In the genomic region with DNA sequence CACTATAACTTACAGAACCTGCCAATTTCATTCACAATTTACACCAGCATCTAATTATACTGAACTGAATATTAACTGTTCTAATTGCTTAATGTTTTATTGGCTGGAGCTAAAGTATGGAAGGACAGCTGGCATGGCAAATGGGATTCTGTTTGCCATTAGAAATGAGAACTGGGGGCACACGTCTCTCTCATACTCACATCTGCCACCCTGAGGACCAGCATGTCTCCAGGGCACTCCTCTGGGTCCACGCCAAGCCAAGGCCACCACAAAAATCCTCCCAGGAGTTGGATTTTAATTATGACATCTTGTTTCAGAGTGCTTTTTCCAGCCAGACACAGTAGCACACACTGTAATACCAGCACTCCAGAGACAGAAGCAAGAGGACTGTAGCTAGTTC, we compare ENCODE assay signal across 20 mouse cellular contexts. TPM values are rescaled to one million over a fixed set of nuclear protein-coding genes. Genes with fewer than 3 reads are reported as not detected.
DNase-seq lines count a peak whose midpoint lies in the region; ATAC-seq lines count a peak whose summit lies in the region.
"Had no signal": no experiment of that assay in that cellular context is flagged by ENCODE, and none has a peak within 500 bp of the region (broad histone marks: within the 10 kb centered on the region; RNA-seq: fewer than 3 reads in every experiment).

No protein-coding gene starts in this region.

- 0 out of 2 replicates have a peak overlapping the region, but pooled peaks have one; percentile 3 for H3K27ac ChIP-seq in forebrain, embryonic 16.5 days (ENCODE audit: low read length)
- H3K27ac ChIP-seq in forebrain, embryonic 11.5 days (ENCODE audit: low read depth, low read length), result no peak overlapping the region
- H3K27ac ChIP-seq in midbrain, embryonic 14.5 days (replicated peaks; ENCODE audit: low read depth, low read length), result no peak overlapping the region
- no peak overlapping the region for H3K27ac ChIP-seq in midbrain, embryonic 13.5 days
- H3K27ac ChIP-seq: embryonic facial prominence, embryonic 12.5 days; forebrain, embryonic 15.5 days; heart, adult 2 months; heart, embryonic 15.5 days; hindbrain, embryonic 13.5 days; intestine, embryonic 15.5 days had no signal

- no peak overlapping the region for H3K4me3 ChIP-seq in forebrain, embryonic 16.5 days (replicated peaks; ENCODE audit: low read length)
- no peak overlapping the region for H3K4me3 ChIP-seq in forebrain, embryonic 11.5 days (ENCODE audit: low read depth, low read length)
- H3K4me3 ChIP-seq in midbrain, embryonic 14.5 days (replicated peaks; ENCODE audit: low read depth, low read length), result no peak overlapping the region
- H3K4me3 ChIP-seq in midbrain, embryonic 13.5 days (replicated peaks), result no peak overlapping the region
- H3K4me3 ChIP-seq: embryonic facial prominence, embryonic 12.5 days; forebrain, embryonic 15.5 days; heart, adult 2 months; heart, embryonic 15.5 days; hindbrain, embryonic 13.5 days; intestine, embryonic 15.5 days had no signal

- H3K9ac ChIP-seq in forebrain, embryonic 16.5 days (replicated peaks; ENCODE audit: low read depth, low read length), result no peak overlapping the region
- H3K9ac ChIP-seq in forebrain, embryonic 11.5 days (ENCODE audit: low read length), result no peak overlapping the region
- no peak overlapping the region for H3K9ac ChIP-seq in midbrain, embryonic 14.5 days (replicated peaks; ENCODE audit: low read length)
- H3K9ac ChIP-seq in midbrain, embryonic 13.5 days (replicated peaks), result no peak overlapping the region
- H3K9ac ChIP-seq: embryonic facial prominence, embryonic 12.5 days; forebrain, embryonic 15.5 days; heart, embryonic 15.5 days; hindbrain, embryonic 13.5 days; intestine, embryonic 15.5 days had no signal

- no peaks in the 10 kb centered on the region for H3K9me3 ChIP-seq in forebrain, embryonic 16.5 days (ENCODE audit: control insufficient read depth, low read length)
- no peaks in the 10 kb centered on the region for H3K9me3 ChIP-seq in forebrain, embryonic 11.5 days (ENCODE audit: control insufficient read depth, low read length)
- no peaks in the 10 kb centered on the region for H3K9me3 ChIP-seq in midbrain, embryonic 14.5 days (ENCODE audit: control insufficient read depth, low read length)
- no peaks in the 10 kb centered on the region for H3K9me3 ChIP-seq in midbrain, embryonic 13.5 days
- H3K9me3 ChIP-seq: embryonic facial prominence, embryonic 12.5 days; forebrain, embryonic 15.5 days; heart, embryonic 15.5 days; hindbrain, embryonic 13.5 days; intestine, embryonic 15.5 days had no signal

- no peak overlapping the region for H3K4me2 ChIP-seq in forebrain, embryonic 16.5 days (ENCODE audit: low read length)
- no peak overlapping the region for H3K4me2 ChIP-seq in forebrain, embryonic 11.5 days (ENCODE audit: low read depth, low read length, severe bottlenecking)
- no peak overlapping the region for H3K4me2 ChIP-seq in midbrain, embryonic 14.5 days (ENCODE audit: low read length)
- H3K4me2 ChIP-seq in midbrain, embryonic 13.5 days (replicated peaks), result no peak overlapping the region
- H3K4me2 ChIP-seq: embryonic facial prominence, embryonic 12.5 days; forebrain, embryonic 15.5 days; heart, embryonic 11.5 days; heart, embryonic 15.5 days; hindbrain, embryonic 13.5 days; intestine, embryonic 15.5 days had no signal

- DNase-seq in adrenal gland, postnatal 10 days, result peak; percentile 59
- no peak for DNase-seq in adrenal gland, adult 2 months
- DNase-seq in forebrain, embryonic 11.5 days (ENCODE audit: low spot score), result no peak
- DNase-seq in midbrain, embryonic 14.5 days, result peak; percentile 19
- no peak for DNase-seq in kidney, adult 18-20 months
- DNase-seq: cerebellum, adult 18-20 months; cerebellum, adult 9-11 months; gastrocnemius, postnatal 14 days; heart, adult 2 months; heart, postnatal 14 days had no signal

- no peaks in the 10 kb centered on the region for H3K36me3 ChIP-seq in forebrain, embryonic 16.5 days (ENCODE audit: control insufficient read depth, insufficient read depth)
- no peaks in the 10 kb centered on the region for H3K36me3 ChIP-seq in forebrain, embryonic 11.5 days (ENCODE audit: control insufficient read depth, insufficient read depth, low read length)
- H3K36me3 ChIP-seq in midbrain, embryonic 14.5 days (ENCODE audit: control insufficient read depth, insufficient read depth, low read length), result no peaks in the 10 kb centered on the region
- H3K36me3 ChIP-seq in midbrain, embryonic 13.5 days, result no peaks in the 10 kb centered on the region
- H3K36me3 ChIP-seq: embryonic facial prominence, embryonic 12.5 days; forebrain, embryonic 15.5 days; heart, embryonic 15.5 days; hindbrain, embryonic 13.5 days; intestine, embryonic 15.5 days had no signal

- no peaks in the 10 kb centered on the region for H3K27me3 ChIP-seq in forebrain, embryonic 16.5 days (replicated peaks; ENCODE audit: control insufficient read depth, insufficient read depth, low read length)
- no peaks in the 10 kb centered on the region for H3K27me3 ChIP-seq in forebrain, embryonic 11.5 days (ENCODE audit: control insufficient read depth, insufficient read depth, low read length)
- no peaks in the 10 kb centered on the region for H3K27me3 ChIP-seq in midbrain, embryonic 14.5 days (ENCODE audit: control insufficient read depth, insufficient read depth, low read length)
- H3K27me3 ChIP-seq in midbrain, embryonic 13.5 days, result no peaks in the 10 kb centered on the region
- H3K27me3 ChIP-seq: embryonic facial prominence, embryonic 12.5 days; forebrain, embryonic 15.5 days; heart, embryonic 15.5 days; hindbrain, embryonic 13.5 days; intestine, embryonic 15.5 days; Patski had no signal

- H3K4me1 ChIP-seq in forebrain, embryonic 16.5 days (replicated peaks; ENCODE audit: control insufficient read depth, insufficient read depth, low read length), result peaks cover 33% of the 10 kb centered on the region
- H3K4me1 ChIP-seq in forebrain, embryonic 11.5 days (replicated peaks; ENCODE audit: control insufficient read depth, insufficient read depth, low read length), result no peaks in the 10 kb centered on the region
- H3K4me1 ChIP-seq in midbrain, embryonic 14.5 days (ENCODE audit: control insufficient read depth, insufficient read depth, low read length), result peaks cover 15% of the 10 kb centered on the region; the same call in 1 of the 2 replicates
- peaks cover 42% of the 10 kb centered on the region for H3K4me1 ChIP-seq in midbrain, embryonic 13.5 days (replicated peaks)

- 0 out of 2 replicates have a peak, but pooled peaks have one; percentile 43 for ATAC-seq in forebrain, embryonic 16.5 days
- ATAC-seq in forebrain, embryonic 11.5 days (replicated peaks; ENCODE audit: low FRiP score), result no peak
- ATAC-seq in midbrain, embryonic 14.5 days (ENCODE audit: low FRiP score, low TSS enrichment), result no peak
- ATAC-seq in midbrain, embryonic 13.5 days, result no peak
- ATAC-seq: activated CD4-positive, CD25-positive, alpha-beta regulatory T cell, adult 4 months; forebrain, embryonic 15.5 days; intestine, embryonic 15.5 days; Patski had no signal

- 31% methylated on average over 2 of the region's 2 CpGs for WGBS in forebrain, embryonic 16.5 days
- 76% methylated on average over 2 of the region's 2 CpGs for WGBS in forebrain, embryonic 11.5 days
- WGBS in midbrain, embryonic 14.5 days, result 46% methylated on average over 2 of the region's 2 CpGs
- WGBS in midbrain, embryonic 13.5 days, result 38% methylated on average over 2 of the region's 2 CpGs

RNA-seq across cellular contexts. Expression of a gene that starts 18.5 kb away (rescaled TPM):
- 10 to 100 TPM; 79.1 to 95.4 TPM for total RNA-seq in adrenal gland, postnatal 10 days (2021)
- total RNA-seq in adrenal gland, adult 2 months (2021), result 100 to 1,000 TPM; 101 to 105 TPM
- polyA plus RNA-seq in adrenal gland, adult 2 months (2012; rRNA removed), result 46.2 and 52.3 TPM in 2 replicates
- polyA plus RNA-seq in forebrain, embryonic 16.5 days (2015; fragmentation: Nextera tagmentation; extraction: Ambion mirVana), result 138 and 141 TPM in 2 replicates
- polyA plus RNA-seq in forebrain, embryonic 11.5 days (2014; fragmentation: Nextera tagmentation; extraction: Ambion mirVana), result 156 and 163 TPM in 2 replicates
- polyA plus RNA-seq in midbrain, embryonic 14.5 days (2014; fragmentation: Nextera tagmentation; extraction: Ambion mirVana), result 109 and 112 TPM in 2 replicates
- 126 TPM in 2 replicates for polyA plus RNA-seq in midbrain, embryonic 13.5 days (2015; fragmentation: Nextera tagmentation; extraction: Ambion mirVana)

Comparison
In these comparisons a context has a peak if more than half of its experiments do, and no peak if none do; other contexts are left out.
1. DNase-seq: peak in adrenal gland, postnatal 10 days (single experiment) and midbrain, embryonic 14.5 days (single experiment); none in adrenal gland, adult 2 months (single experiment), forebrain, embryonic 11.5 days (single experiment) and kidney, adult 18-20 months (single experiment).